Mouse (Mus musculus) CH12F3 (cell line): Measurements from ENCODE around the gene Hivep1.

Experiments used
- in situ Hi-C: fragments of 300-500 bp; cut with MboI; formaldehyde crosslinking; loops from 2 replicates; pipeline ENCODE4 v1.14.3; 2020; ENCODE audit warnings: low sequenced_read_pairs

The Hivep1 gene

DNA sequence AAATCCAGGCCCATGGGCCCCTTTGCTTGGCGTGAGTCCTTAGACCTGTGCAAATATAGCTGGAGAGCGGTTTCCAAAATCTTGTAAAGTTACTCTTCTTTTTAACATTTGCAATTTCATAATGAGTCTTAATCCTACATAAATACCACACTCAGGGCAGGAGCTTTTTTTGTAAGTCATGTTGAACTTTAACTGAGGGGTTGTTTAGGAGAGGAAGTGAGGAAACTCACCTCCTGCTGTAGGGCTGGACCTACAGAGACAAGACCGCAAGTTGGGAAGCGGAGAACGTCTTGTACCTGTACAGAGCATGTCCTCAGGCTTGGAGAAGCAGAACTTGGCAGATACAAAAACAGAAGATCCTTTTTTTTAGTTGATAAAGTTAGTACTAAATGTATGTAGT is 23.7 kb downstream of the Hivep1 start:
- in situ Hi-C loops = no loop called here

DNA sequence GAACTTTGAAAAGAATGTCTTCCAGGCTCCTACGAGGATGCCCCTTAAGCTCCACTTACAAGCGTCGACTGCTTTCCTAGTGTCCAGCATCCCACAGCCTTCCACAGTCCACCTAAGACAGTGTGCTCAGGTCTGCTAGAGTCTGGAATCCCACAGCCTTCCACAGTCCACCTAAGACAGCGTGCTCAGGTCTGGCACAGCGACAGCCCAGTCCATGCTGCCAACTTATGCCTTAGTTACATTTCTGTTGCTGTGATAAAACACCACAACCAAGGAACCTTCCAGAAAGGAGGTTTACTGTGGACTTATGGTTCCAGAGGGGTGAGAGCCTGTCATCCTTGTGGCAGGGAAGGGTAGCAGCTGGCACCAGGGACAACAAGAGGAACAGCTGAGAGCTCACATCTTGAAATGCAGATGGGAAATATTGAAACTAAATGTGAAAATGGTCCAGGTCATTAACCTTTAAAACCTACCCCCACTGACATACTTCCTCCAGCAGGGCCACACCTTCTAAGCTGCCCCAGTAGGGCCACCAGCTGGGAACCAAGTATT is 25.0 kb downstream of the Hivep1 start:
- in situ Hi-C loops = no loop called here

DNA sequence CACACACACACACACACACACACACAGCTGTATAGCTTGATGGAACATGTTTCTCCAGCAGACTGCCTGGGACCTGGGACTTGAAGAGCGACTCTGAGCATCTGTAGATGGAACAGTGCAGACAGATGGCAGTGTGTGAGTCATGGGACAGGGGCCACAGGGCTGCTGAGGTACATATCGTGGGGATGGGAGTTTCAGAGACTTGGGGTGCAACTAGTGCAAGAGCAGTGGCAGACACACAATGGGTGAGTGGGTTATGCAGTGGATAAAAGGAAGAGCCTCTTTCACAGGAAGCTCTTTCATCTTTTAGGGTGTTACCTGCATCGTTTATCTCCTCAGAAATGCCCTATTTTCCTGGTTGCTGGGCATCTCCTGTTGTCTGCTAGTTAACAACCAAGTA is 25.8 kb downstream of the Hivep1 start:
- in situ Hi-C loops = no loop called here

DNA sequence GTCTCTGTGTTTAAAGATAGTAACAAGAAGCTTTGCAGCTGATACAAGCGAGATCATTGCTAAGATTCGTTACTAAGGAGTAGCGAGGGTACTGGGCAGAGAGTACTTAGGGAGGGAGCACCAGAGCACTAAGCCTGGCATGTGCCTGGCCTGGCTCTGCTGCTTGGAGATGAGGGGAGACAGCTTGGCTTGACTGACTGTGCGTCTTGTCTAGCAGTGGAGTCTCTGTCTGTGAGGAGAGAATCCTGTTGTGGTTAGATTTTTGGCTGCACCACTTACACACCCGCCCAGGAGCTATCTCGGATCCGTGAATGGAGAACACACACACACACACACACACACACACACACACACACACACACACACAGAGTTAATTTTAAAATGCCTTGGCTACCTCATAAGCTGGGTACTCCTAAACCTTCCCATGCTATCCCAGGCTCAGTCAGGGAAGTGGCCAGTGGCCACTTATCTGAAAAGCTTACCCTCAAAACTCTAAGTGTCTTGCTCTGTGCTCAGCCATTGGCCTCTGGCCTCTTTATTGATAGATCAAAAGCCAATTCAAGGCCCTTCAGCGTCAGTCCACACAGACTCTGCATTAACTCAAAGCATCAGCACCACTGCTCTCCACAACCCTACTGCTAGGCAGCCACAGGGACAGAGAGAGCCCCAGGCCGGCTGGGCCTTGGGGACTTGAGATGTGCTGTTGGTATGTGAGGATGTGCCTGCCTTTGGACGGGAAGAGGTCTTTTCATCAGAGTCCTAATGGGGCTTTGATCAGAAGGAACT is 28.5 kb downstream of the Hivep1 start:
- in situ Hi-C loops = no loop called here

DNA sequence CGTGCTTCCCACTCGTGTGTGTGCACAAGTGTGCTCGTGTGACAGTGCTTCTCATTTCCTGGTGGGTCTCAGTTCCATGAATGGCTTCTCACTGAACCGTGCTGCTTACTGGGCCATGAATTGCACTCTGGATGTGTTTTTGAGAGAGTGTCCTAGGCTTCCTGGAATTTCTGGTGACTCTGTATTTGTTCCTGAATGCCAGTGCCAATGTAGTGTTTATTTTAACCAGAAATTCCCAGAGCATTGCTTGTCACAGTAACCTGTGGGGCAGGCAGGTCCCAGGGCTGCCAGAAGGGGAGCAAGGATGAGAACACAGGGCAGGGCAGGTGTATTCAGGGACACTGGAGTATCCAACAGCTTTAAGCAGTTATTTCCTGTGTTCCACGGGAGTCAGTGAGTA is 36.5 kb downstream of the Hivep1 start:
- in situ Hi-C loops = no loop called here

DNA sequence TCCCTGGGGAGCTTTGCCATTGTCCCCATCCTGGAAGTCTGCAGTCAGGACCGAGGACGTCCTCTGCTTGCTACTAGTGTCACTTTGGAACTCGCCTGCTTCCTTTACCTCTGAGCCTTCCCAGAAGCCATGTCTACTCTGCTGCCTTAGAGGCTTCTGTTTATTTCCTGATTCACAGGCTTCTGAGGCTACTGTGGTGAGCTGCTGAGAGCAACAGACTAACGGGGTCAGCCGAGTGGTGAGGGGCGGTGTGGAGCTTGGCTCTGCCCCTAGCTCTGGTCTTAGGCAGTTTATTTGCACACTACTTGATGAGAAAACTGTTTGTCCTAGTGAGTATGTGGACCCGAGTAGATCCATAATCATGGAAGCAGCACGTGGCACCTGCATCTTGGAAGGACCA is 37.2 kb downstream of the Hivep1 start:
- in situ Hi-C loops = no loop called here

DNA sequence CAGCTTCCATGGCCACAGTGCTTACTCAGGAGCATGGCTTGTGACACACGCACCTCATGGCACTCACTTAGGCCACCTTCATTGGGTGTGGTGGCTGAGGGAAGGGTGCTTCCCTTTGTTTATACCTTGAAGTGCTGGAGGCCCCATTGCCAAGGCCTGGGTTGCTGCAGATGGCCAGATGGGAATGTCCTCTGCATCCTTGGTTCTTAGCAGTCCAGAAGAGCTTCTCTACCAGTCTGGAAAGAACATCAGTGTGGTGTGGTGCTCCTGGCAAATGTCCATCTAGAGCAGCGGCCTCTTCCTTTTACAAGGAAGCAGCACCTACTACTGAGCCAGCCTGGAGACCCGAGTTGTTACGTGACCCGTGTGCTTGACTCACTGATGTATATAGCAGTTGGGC is 38.9 kb downstream of the Hivep1 start:
- in situ Hi-C loops = no loop called here

DNA sequence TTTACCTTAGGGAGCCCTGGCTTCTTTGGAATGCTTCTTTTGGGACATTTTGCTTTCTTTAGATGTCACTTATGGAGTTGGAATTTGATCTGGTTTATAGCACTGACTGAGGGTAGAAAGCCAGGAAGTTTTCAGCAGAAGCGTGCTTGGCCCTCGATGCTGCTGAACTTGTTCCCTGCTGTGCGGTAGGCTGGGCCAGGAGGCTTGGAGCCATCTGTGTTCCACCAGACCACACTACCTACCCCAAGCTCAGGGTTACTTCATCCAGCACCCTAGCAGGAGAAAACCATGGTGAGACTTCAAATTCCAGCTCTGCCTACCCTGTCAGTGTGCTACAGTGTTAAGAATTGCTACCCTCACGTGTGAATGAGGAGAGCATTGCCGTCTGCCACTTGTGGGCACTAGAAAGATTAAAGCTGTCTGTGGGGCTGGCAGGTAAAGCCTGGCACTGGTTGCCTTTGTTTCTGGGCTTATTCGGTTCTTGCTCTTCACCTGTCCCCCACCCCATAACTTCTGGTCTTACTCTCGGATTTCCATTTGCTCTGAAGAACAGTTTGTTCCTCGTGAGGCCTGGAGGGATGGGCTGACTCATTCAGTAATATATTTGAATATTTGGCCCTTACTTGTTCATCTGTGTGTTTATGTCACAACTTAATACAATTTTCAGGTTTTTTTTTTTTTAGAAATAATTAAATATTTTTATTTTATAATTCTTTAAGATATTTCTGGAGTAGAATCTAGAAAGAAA is 40.7 kb downstream of the Hivep1 start:
- in situ Hi-C loops = no loop called here

DNA sequence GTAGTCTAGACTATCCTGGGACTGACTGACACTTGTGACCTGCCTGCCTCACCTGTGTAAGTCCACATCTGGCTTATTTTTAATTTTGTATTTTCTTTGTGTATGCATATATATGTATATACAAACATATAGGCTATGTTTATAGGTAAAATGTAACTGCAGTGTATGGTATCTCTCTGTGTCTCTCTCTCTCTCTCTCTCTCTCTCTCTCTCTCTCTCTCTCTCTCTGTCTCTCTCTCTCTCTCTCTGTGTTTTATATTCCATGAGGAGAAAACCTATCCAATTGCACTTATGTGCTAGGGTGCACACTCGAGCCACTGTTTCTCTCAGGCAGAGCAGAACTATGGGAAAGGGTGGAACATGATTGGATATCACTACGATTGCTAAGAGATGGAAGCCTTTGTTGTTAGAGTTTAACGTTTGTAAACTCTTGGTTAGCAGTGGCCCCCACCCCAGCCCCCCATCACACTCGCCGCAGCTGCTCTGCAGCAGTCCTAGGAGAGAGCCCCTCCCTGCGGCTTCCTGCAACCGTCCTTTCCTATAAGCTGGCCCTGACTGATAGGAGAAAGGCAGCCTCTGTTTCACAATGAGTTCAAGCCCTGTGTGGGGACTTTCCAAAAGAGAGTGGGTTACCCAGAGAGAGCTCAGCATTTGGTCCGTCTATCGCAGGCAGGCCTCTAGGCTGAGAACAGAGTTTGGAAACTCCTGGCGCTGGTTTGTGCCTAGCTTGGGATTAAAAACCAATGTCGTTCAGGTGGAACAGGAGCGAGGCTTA is 41.6 kb downstream of the Hivep1 start:
- in situ Hi-C loops = no loop called here

DNA sequence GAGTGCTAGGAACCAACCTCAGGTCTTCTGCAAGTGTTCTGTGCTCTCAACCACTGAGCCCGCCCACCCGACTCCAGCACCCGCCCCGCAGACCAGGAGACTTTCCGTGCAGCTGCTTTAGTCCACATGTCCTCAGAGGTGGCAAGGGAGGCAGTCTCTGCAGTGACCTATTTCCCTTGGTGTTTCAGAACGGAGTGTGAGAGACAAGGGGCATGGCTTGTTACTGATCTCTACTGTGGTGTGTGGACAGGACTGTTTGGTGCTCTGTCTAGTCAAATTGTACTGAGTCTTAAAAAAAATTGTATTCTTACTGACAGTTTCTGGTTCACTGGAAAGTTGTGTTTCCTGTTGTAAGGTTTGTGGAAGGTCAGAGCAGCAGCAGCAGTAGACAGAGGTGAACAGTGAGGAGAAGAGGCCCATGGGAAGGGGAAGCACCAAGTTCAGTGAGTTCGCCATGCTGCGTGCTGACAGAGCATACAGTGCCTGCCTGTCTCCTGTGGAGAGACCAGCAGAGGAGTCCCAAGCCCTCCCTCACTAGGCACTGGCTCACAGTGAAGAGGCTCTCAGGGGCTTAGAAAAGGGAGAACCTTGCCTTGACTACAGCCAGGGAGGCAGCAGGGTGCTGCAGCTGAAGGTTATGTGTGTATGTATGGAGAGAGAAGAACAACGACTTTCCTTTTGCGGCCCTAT is 44.1 kb downstream of the Hivep1 start:
- in situ Hi-C loops = no loop called here

DNA sequence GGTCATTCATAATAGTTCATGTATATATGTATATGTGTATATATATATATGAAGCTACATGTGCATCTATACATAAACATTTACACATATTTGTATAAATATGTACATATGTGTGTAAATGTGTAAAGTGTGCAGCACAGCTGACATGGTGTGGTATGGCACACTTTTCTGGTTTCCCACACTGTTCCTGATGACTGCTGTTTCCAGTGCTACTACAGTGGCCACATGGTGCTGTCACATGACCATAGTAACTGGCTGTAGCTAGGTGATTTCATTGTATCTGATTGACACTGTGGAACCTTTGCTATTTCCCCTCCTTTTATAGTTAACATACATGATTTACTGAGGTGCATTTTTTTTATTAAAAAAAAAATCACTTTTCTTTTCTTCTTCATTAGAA is 45.3 kb downstream of the Hivep1 start:
- in situ Hi-C loops = no loop called here

DNA sequence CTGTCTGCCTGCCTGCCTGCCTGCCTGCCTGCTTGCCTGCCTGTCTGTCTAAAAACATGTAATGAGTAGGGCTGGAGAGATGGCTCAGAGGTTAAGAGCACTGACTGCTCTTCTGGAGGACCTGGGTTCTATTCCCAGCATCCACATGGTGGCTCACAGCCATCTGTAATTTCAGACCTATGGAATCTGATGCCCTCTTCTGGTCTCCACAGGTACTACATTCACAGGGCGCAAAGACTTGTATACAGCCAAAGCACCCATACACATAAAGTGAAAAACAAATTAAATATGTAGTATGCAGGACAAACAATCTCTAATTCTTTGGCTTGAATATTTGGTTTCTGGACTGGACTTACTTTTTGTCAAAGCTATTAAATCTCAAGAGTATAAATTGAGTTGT is 46.7 kb downstream of the Hivep1 start:
- in situ Hi-C loops = no loop called here

DNA sequence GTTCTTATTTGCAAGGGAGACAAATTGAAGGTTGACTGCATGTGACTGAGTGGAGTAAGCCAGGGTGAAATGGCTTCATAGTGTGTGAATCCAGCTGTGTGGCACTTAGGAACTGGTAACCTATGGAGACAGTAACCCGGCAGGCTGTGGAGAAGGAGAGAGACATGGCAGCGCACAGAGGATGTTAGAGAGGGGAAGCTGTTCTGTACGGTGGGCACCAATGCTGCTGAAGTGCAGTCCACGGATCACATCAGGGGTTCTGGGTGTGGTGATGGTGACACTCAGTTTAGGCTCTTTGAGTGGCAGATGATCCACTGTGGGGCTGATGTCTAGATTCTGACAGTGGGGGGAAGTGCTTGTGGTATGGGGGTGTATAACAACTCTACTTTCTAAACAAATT is 47.7 kb downstream of the Hivep1 start:
- in situ Hi-C loops = no loop called here

DNA sequence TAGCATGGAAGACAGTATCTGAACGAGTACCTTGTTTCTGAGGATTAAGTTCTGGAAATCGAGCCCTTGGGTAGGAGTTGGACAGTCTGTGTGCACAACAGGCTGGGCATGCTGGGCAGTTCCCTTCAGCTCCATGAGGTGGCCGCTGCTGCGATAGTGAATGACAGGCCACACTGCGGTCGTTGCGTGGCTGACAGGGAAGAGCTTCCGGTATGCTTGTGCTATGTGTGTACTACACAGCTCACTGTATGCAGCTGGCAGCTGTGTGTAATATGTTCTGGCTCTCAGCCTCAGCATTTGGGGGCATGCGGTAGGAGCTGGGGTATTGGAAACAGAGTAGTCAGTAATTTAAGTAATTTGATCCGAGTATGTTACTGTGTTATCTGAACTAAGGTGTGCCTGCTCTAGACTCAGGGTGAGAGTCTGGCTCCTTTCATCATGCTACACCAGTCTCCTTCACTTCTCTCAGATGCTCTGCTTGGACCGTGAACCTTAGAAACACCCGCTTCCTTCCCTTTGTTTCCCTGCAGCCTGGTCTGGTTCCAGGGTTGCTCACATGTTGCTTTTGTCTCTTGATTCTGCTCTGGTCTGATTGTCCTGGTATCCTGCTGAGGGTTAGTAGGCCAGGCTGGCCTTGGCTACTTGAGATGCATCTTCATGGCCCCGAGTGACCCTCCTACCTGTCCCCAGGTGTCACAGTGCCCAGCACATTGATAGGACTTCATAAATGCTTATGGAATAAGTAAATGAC is 49.8 kb downstream of the Hivep1 start:
- in situ Hi-C loops = no loop called here

DNA sequence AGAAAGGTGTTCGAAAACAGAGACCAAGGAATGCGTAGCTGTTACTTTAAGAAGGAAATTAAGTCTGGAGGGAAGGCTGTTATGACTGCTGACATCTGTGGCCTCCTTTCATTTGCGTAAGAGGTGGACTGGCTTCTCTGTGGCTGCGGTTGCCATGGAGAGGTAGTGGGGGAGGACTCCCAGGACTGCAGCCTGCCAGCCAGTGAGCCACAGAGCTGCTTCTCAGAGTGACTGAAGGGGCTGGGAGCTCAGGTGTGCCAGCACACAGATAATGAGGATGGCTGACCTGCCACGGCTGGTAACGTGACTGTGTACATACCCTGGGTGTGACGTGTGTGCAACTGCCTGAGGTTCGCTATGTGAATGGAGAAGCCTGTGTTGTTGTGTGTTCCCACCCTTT is 51.2 kb downstream of the Hivep1 start:
- in situ Hi-C loops = no loop called here

DNA sequence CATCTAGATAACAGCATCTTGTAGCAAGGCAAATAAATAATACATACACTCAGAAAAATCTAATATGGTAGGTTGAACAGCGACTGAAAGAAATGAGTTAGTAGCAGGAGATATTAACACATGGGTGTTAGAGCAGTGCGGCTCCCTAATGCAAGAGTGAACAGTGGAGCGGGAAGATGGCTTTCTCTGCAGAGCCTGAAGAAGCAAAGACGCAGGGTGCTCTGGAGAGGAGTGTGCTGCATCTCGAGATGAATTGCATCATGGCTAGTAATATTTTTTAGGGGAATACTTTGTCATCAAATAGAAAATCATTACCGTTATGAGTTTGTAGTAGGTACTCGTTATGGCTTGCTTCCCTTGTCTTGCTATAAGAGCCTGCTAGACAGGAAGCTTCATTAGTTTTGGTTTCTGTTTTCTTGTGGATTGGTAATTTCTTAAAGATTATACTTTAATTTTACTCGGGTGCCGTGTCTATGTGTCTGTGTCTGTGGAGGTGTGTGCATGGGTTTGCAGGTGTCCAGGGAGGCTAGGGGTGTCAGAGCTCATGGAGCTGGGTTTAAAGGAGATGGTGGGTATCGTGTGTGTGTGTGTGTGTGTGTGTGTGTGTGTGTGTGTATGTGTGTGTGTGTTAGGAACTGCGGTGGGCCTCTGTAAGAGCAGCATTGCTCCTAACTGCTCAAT is 51.8 kb downstream of the Hivep1 start:
- in situ Hi-C loops = no loop called here

DNA sequence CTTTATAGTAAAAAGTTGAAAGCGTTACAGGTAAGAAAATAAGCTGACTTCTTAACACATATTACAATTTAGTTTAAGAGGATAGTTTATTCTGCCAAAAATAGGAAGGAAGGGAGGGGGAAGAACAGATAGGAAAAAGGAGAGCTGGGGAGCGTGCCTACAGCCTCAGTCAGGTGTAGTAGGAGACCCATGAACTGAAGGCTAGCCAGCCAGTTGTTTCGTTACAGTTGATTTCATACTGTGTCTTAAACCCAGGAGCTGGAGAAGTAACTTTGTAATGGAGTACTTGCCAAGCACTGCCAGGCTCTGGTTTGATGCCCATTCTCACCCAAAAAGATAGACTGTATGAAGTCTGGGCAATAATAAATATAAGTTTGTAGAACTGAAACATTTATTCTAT is 52.5 kb downstream of the Hivep1 start:
- in situ Hi-C loops = no loop called here

DNA sequence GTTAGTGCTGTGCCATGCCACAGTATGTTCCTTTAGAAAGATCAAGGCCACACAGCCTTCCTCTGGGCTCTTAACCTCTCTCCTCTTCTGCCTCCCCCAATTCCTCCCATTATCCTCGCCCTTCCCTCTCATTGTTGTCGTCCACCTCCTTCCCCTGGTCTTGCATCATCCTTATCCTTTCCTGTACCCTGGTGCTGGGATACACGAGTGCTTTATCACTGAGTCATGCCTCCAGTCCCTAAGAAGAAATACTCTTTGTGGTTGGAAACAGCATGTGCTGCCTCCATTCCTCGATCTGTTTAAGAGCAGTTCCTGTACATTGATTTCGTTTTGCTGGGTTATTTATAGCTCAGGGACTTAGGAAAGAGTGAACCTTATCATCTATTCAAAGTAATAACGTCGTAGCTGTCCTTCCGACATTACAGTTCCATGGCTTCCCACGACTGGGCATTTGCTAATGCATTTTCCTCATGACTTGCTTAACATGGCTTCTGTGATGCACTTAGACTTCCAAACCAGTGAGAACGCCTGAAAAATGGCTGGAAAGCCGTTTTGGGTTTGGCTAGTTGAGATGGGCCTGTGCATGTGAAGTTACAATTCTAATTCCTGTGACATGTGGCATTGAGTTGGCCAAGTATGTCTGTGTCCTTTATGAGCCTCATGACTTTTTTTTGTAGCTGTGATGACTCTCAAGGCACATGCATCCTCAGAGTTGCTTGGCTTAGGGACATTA is 56.8 kb downstream of the Hivep1 start:
- in situ Hi-C loops = no loop called here

DNA sequence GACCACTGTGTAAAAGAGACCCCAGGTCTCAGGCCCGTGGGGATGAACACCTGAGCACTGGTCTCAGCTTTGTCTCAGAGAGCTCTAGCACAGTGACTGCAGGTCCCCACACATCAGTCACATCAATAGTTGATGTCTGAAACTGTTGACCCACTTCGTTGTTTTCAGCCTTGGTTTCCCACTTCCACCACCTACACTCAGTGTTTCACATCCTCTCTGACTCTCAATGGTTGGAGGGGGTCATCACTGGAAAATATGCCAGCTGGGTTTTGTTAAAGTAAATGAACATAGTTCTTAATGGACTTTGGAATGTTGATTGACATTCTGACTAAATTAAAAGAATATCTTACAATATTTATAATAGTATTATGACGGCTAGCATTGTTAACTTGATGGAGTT is 58.6 kb downstream of the Hivep1 start:
- in situ Hi-C loops = no loop called here
